Mouse (Mus musculus) neural tube, embryonic 11.5 days (tissue): ENCODE measurements at regions not wholly inside any gene's neighbourhood (a gene's known extent, or its start where the extent isn't known, plus 50 kb on each side); places are given as distances from the start of the nearest gene placed in this dataset. TPM values are rescaled to one million over a fixed set of nuclear protein-coding genes. Genes with fewer than 3 reads are reported as not detected.

Experiments
- ATAC-seq: fragments of 200-750 bp; cut with Nextera tagmentation; 2 replicates; pipeline ENCODE4 v1.8.0; 2017; ENCODE audit warnings: moderate number of reproducible peaks, mild to moderate bottlenecking, moderate TSS enrichment, moderate library complexity; ENCODE audit not compliant: insufficient read depth, low FRiP score, low TSS enrichment
- DNase-seq: peaks from one replicate; pipeline ENCODE4 v3.0.0-alpha.2; 2015; ENCODE audit warnings: low spot score
- H3K27ac ChIP-seq: fragments of 300-500 bp; sonication (generic); 2 replicates; pipeline ENCODE4 v1.5.1; 2014; ENCODE audit warnings: low read depth, mild to moderate bottlenecking, low read length
- H3K27me3 ChIP-seq: fragments of 300-500 bp; sonication (generic); 2 replicates; pipeline ENCODE4 v1.6.1; 2014; ENCODE audit warnings: mild to moderate bottlenecking, low read length, mixed read lengths; ENCODE audit not compliant: control insufficient read depth, insufficient read depth
- H3K36me3 ChIP-seq: fragments of 300-500 bp; sonication (generic); 2 replicates; pipeline ENCODE4 v1.6.1; 2014; ENCODE audit warnings: mild to moderate bottlenecking, low read length, moderate library complexity, mixed read lengths; ENCODE audit not compliant: control insufficient read depth, insufficient read depth
- H3K4me1 ChIP-seq: fragments of 300-500 bp; sonication (generic); 2 replicates; pipeline ENCODE4 v1.6.1; 2014; ENCODE audit warnings: low read length, mixed read lengths; ENCODE audit not compliant: control insufficient read depth, insufficient read depth
- H3K4me2 ChIP-seq: fragments of 300-500 bp; sonication (generic); 2 replicates; pipeline ENCODE4 v1.6.1; 2014; ENCODE audit warnings: low read depth, mild to moderate bottlenecking, moderate library complexity
- H3K4me3 ChIP-seq: fragments of 300-500 bp; sonication (generic); 2 replicates; pipeline ENCODE4 v1.5.1; 2014; ENCODE audit warnings: low read depth, low read length
- H3K9ac ChIP-seq: fragments of 300-500 bp; sonication (generic); 2 replicates; pipeline ENCODE4 v1.6.1; 2014; ENCODE audit warnings: mild to moderate bottlenecking, low read length
- H3K9me3 ChIP-seq: fragments of 300-500 bp; sonication (generic); 2 replicates; pipeline ENCODE4 v1.6.1; 2016; ENCODE audit warnings: low read length; ENCODE audit not compliant: control insufficient read depth
- WGBS: fragments of 180-500 bp; shearing (Covaris S2); extraction: QIAGEN DNeasy Blood & Tissue Kit; methylation state at CpG from one replicate; pipeline ENCODE4 v1.1.7; 2014; 5-methylcytosine and 5-hydroxymethylcytosine counted together
- microRNA counts: library from miRNA; unstranded; fragments of <30 nt; microRNA quantifications from one replicate; lab custom pipeline; 2015
- microRNA-seq: library from miRNA; unstranded; fragments of <30 nt; microRNA quantifications from one replicate; pipeline ENCODE4, GENCODE M21; 2016

- Histone ChIP-seq H3K27me3 (no peaks in the 10 kb centered on the region), H3K27ac (no peak overlapping the region), H3K9ac (no peak overlapping the region), H3K9me3 (no peaks in the 10 kb centered on the region), H3K4me1 (no peaks in the 10 kb centered on the region), H3K4me2 (no peak overlapping the region), H3K36me3 (no peaks in the 10 kb centered on the region), H3K4me3 (no peak overlapping the region)
- WGBS: 86% methylated on average over 1 of the region's 1 CpGs
- DNase-seq: no peak
- ATAC-seq: no peak
These were observed 101.9 kb upstream of the Tll1 start for GRCm38 (mm10) chr8:64307995-64308394.

GRCm38 (mm10) chr8:64282806-64283205 is 76.7 kb upstream of the Tll1 start:
- Histone ChIP-seq H3K9ac (no peak overlapping the region), H3K4me1 (no peaks in the 10 kb centered on the region), H3K4me3 (no peak overlapping the region), H3K9me3 (no peaks in the 10 kb centered on the region), H3K4me2 (no peak overlapping the region), H3K27me3 (no peaks in the 10 kb centered on the region), H3K36me3 (no peaks in the 10 kb centered on the region), H3K27ac (no peak overlapping the region)
- WGBS: 93% methylated on average over 6 of the region's 6 CpGs
- ATAC-seq (no peak), DNase-seq (no peak)

GRCm38 (mm10) chr8:64281598-64281997 is 75.5 kb upstream of the Tll1 start:
- Histone ChIP-seq H3K27ac (no peak overlapping the region), H3K4me2 (no peak overlapping the region), H3K9ac (no peak overlapping the region), H3K27me3 (no peaks in the 10 kb centered on the region), H3K4me1 (no peaks in the 10 kb centered on the region), H3K4me3 (no peak overlapping the region), H3K36me3 (no peaks in the 10 kb centered on the region), H3K9me3 (no peaks in the 10 kb centered on the region)
- 81% methylated on average over 3 of the region's 3 CpGs for WGBS
- no peak for DNase-seq
- no peak for ATAC-seq

GRCm38 (mm10) chr8:64280391-64280790 is 74.3 kb upstream of the Tll1 start:
- no peak overlapping the region for H3K4me2 ChIP-seq
- no peaks in the 10 kb centered on the region for H3K4me1 ChIP-seq
- no peak overlapping the region for H3K9ac ChIP-seq
- H3K4me3 ChIP-seq: no peak overlapping the region
- H3K27ac ChIP-seq: no peak overlapping the region
- ATAC-seq: no peak
- no peak for DNase-seq
- H3K9me3 ChIP-seq: no peaks in the 10 kb centered on the region
- H3K36me3 ChIP-seq: no peaks in the 10 kb centered on the region
- H3K27me3 ChIP-seq: no peaks in the 10 kb centered on the region

GRCm38 (mm10) chr8:64276058-64276457 is 70.0 kb upstream of the Tll1 start:
- WGBS: 46% methylated on average over 6 of the region's 6 CpGs
- no peaks in the 10 kb centered on the region for H3K36me3 ChIP-seq
- ATAC-seq (no peak), DNase-seq (no peak)
- H3K9me3 ChIP-seq: no peaks in the 10 kb centered on the region
- H3K4me2 ChIP-seq: no peak overlapping the region
- no peaks in the 10 kb centered on the region for H3K4me1 ChIP-seq
- no peaks in the 10 kb centered on the region for H3K27me3 ChIP-seq
- H3K4me3 ChIP-seq: no peak overlapping the region
- H3K9ac ChIP-seq: no peak overlapping the region
- H3K27ac ChIP-seq: no peak overlapping the region

- no peak overlapping the region for H3K27ac ChIP-seq
- ATAC-seq: no peak
- 76% methylated on average over 6 of the region's 6 CpGs for WGBS
These were observed 59.4 kb upstream of the Tll1 start for GRCm38 (mm10) chr8:64265304-64265945.

More at GRCm38 (mm10) chr8:64265304-64265945, 59.4 kb upstream of the Tll1 start:
- H3K36me3 ChIP-seq: no peaks in the 10 kb centered on the region
- H3K27me3 ChIP-seq: no peaks in the 10 kb centered on the region
- H3K4me2 ChIP-seq: no peak overlapping the region
- H3K4me1 ChIP-seq: no peaks in the 10 kb centered on the region
- H3K9ac ChIP-seq: no peak overlapping the region
- no peak for DNase-seq
- no peak overlapping the region for H3K4me3 ChIP-seq
- H3K9me3 ChIP-seq: no peaks in the 10 kb centered on the region

MicroRNAs encoded in the stretch of these regions (microRNA counts, 519-probe panel; counts per million panel counts)
- microRNA mmu-miR-710 (lab: Ali Mortazavi, UCI): 171 counts per million, percentile 57 among the panel's probes with 10 or more counts

Small RNA genes in the stretch of these regions (microRNA-seq; reads per million reads assigned to microRNA genes)
- not detected for gene Mir710
